Mouse (Mus musculus) urinary bladder, postnatal 36 days (tissue): Measurements from ENCODE around the gene 4933427I04Rik.

Experiments
- DNase-seq, 2 experiments: peaks; one replicate each; pipeline ENCODE4 v3.0.0; 2022; ENCODE audit warnings: low spot score in 2 of 2, mixed read lengths in 1 of 2

Gene 4933427I04Rik

DNA sequence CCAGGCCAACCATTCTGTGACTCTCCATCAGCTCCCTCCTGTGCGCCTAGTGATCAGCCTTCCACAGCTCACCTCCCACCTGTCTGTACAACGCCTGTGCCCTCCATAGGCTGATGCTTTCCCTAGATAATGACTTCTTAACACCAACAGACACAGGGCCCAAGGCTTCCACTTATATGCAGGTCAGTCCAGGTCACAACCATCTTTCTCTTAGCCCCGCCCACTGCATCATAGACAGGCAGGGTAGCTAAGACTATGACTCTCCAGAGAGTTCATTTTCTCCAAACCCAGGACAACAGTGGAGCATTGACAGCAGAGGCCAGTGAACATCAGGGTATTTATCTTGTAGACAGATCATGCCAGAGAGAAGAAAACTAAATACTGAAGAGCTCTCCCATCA, at the start of gene 4933427I04Rik:
4933427I04Rik (plus strand) TSS at position 301 of the 400 bp plus-strand sequence.
- DNase-seq: no peak

DNA sequence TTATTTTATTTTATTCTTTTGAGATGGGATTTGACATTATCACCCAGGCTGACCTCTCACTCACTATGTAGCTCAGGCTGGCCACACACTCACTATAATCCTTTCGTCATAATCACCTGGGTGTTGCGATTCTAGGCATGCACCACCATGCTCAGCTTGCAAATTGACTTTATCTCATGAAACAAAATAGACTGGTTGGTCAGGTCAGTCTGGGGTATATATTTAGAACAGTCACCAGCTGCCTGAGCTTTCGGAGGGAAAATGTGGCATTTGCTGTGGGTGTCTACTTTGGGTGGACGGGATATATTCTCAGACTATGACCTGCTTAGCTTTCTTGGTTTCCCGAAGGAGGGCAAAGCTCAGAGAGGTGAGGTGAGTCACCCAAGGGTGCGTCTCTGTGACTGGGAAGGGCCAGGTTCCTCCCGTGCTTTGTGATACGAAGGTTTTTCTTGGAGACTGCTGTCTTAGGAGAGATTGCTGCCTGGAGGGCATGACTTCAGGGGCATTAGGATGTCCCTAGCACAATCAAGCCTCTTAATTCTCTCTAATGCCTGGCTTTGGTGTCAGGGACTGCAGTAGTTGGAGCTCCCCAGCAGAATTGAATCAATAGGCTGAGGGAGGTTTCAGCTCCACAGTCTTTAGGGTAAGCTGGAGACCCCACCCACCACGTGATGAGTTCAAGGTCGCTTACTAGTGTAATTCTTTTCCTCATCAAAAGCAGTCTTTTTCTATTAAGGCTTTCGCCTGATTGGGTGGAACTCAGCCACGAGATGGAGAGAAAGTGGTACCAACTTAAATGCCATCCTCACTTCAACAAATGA, 48.8 kb upstream of the 4933427I04Rik start:
- peak; percentile 37 to 41 for DNase-seq

DNA sequence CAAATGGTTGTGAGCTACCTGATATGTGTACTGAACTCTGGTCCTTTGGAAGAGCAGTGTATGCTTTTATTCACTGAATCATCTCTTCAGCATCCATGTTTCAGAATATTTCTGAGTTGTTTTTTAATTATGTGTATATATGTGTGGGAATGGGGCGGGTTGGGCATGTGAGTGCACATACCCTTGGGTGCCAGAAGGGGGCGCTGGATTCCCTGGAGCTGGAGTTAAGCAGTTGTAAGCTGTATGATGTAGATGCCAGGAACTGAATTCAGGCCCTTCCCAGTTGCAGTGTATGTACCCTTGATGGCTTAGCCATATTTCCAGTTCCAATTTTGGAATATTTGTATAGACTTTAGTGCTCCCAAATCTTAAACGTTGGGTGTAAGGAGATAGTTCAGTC, 47.0 kb upstream of the 4933427I04Rik start:
- DNase-seq: no peak

DNA sequence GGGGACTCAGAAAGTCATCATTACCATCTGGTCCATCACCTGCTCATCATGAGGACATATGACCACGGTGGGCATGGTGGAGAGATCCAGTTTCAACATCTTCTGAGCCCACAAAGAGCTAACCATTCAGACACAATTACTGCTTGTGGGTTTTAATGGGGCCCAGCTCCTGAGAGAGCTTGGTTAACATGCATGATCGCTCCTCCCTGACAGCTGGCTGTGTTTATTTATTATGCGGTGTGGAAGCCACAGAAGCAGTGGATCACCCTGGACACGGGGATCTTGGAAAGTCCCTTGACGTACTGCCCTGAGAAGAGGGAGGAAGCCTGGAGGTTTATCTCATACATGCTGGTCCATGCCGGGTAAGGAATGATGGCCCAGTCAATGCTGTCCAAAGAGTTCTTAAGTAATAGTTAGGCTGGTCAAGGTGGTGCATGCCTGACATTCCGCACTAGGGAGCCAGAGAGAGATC, 45.4 kb upstream of the 4933427I04Rik start:
- no peak for DNase-seq

GRCm38 (mm10) chr4:123819093-123819610, 40.3 kb upstream of the 4933427I04Rik start:
- no peak for DNase-seq

- DNase-seq: no peak
These were observed 17.4 kb upstream of the 4933427I04Rik start for GRCm38 (mm10) chr4:123842126-123842525.

GRCm38 (mm10) chr4:123856888-123857287, 2.6 kb upstream of the 4933427I04Rik start:
- DNase-seq: no peak

DNA sequence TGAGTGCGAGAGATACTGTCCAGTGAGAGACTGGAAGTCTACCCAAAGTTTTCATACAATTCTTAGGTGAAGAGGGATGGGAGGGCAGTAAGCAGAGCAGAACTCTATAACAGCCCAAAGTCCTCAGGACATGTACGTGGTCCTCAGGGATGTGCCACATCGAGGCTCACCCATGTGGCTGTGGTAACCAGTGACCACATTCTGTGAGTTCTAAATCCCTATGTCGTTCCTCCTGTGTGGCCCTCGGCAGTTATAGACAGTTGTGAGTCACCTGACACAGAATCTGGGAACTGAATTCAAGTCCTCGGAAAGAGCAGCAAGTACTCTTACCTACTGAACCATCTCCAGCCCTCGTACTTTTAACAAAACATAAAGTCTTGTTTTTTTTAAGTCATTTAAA, 1.4 kb upstream of the 4933427I04Rik start:
- DNase-seq: no peak

DNA sequence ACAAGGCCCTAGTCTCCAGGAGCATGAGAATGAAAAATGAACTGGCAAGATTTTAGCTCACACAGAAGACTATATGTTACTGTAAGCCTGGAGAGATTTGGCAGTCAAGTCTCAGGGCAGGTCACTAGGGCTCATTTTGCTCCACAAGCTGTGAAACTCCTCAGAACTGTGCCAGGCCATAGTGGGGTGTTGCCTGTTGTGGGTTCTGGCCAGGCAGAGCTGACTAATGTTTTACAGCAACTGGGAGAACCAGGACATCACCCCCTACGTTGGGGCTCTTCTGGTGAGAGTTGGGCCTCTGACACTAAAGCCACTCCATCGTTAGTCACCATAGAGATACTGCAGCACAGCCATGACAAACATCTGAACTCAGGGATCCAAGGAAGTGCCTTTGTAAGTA, 324 bp downstream of the 4933427I04Rik start:
- no peak for DNase-seq

GRCm38 (mm10) chr4:123860621-123861020, 1.1 kb downstream of the 4933427I04Rik start:
- DNase-seq: no peak

DNA sequence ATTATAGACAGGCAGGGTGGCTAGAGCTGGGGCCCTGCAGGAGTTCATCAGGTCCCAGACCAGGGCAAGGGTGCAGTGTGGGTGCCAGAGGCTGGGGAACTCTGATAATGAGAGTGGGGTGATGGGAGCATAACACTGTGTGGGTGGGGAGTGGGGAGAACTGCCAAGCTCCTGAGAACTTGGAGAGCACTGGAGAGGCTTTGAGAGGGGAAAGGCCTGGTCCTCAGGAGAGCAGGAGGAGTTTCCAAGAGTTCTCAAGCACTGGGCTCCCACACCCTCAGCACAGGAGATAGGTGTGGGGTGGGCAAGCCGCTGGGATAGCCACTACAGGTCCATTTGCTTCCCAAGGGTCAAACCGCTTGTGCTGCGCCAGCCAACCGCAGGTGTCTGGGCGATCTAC, 34.2 kb downstream of the 4933427I04Rik start:
- DNase-seq: no peak

DNA sequence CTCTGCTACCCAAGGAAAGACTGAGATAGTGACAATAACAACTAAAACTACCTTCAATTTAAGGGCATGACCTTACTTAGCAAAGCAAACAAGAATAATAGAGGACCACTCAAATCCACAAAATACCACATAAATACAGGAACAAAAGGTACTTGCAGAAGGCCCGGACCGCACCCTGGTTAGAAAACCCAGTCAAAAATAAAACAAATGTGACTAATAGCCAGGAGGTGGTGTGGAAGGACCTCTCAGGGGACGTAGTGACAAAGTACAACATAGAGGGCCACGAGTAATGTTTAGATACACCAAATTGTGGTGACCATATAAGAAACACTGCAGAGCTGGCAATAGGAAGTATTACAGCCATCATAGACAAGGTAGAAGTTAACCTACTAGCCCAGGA, 34.8 kb downstream of the 4933427I04Rik start:
- DNase-seq: no peak

- DNase-seq: peak in 1 of 2 experiments; percentile 25
These were observed 39.2 kb downstream of the 4933427I04Rik start for GRCm38 (mm10) chr4:123898696-123899095.

- no peak for DNase-seq
These were observed 44.0 kb downstream of the 4933427I04Rik start for GRCm38 (mm10) chr4:123903432-123903831.

DNA sequence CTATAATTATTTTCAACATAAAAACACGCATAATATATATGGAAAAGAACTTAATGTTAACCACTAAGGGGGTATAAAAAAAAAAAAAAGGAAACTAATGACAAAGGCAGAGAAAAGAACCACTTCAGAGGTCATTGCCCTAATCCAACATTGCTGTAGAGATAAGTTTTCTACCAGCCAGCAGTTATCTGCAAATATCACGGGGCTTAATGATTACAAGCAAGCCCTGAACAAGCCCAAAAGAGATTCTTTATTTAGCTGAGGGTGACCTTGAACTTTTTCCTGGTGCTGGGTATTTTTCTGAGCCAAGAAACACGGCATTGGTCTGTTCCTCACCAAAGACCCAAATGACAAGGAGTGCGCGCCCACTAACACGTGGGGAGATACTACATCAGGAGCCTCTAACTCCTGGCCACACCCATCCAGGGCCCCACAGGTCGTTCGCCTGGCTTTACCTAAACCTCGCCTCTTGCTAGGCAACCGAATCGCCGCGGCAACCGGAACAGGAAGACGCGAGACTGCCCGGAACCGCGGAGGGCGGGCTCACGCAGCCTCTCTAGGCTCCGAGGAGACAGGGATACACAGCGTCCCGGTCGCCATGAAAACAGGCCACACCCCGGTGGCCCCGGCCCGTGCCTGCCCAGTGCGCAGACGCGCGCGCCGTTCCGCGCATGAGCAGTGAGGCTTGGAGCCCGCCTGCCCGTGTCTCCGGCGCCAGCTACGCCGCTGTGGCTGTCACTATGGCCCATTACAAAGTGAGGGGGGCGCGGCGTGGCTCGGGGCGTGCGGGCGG, 45.0 kb downstream of the 4933427I04Rik start, which contains the start of gene Mycbp:
Mycbp (plus strand) TSS at position 500 of the 793 bp plus-strand sequence.
- peak; percentile 99 to 100 for DNase-seq

DNA sequence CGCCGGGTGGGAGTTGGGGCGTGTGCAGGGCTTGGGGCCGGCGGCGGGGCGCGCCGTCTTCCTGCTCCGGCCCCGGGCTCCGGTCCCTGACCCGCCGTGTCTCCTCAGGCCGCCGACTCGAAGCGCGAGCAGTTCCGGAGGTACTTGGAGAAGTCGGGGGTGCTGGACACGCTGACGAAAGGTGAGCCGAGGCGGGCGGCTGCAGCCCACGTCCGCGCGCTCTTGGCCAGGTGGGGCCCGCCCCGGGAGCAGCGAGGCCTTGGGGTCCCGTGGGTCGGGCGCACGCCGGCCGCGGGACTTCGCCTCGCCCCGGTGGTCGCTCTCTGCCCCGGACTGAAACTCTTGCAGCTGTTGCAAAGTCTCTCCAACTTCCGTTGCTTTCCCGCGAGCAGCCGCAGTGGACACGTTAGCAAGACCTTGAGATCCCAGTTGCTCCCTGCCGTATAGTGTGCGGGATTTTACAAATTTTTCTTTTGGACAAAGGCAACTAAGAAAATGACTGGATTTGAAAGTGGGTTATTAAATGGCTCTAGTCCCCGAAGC, 45.7 kb downstream of the 4933427I04Rik start:
- DNase-seq: no peak

- no peak for DNase-seq
These were observed 52.0 kb downstream of the 4933427I04Rik start for GRCm38 (mm10) chr4:123911503-123911902.

GRCm38 (mm10) chr4:123912431-123912830, 53.0 kb downstream of the 4933427I04Rik start:
- no peak for DNase-seq
